Mouse (Mus musculus) embryonic facial prominence, embryonic 13.5 days (tissue): ENCODE data around the gene Sez6l. TPM values are rescaled to one million over a fixed set of nuclear protein-coding genes. Genes with fewer than 3 reads are reported as not detected.
A peak's percentile ranks its signal among the peaks of the same experiment; 100 is the strongest.

Source experiments
- ATAC-seq: fragments of 200-750 bp; cut with Nextera tagmentation; 2 replicates; pipeline ENCODE4 v1.8.0; 2017; ENCODE audit warnings: low read depth; ENCODE audit not compliant: insufficient number of reproducible peaks, insufficient read depth, low FRiP score, low TSS enrichment
- H3K27ac ChIP-seq: fragments of 300-500 bp; sonication (generic); 2 replicates; pipeline ENCODE4 v1.5.1; 2015; ENCODE audit warnings: moderate library complexity, mild to moderate bottlenecking, inconsistent platforms
- H3K27me3 ChIP-seq: fragments of 300-500 bp; sonication (generic); 2 replicates; pipeline ENCODE4 v1.6.1; 2015; ENCODE audit warnings: mild to moderate bottlenecking, inconsistent platforms
- H3K36me3 ChIP-seq: fragments of 300-500 bp; sonication (generic); 2 replicates; pipeline ENCODE4 v1.6.1; 2015; ENCODE audit warnings: mild to moderate bottlenecking, inconsistent platforms
- H3K4me1 ChIP-seq: fragments of 300-500 bp; sonication (generic); 2 replicates; pipeline ENCODE4 v1.6.1; 2015; ENCODE audit warnings: inconsistent platforms
- H3K4me2 ChIP-seq: fragments of 300-500 bp; sonication (generic); 2 replicates; pipeline ENCODE4 v1.6.1; 2015; ENCODE audit warnings: moderate library complexity, mild to moderate bottlenecking, inconsistent platforms
- H3K4me3 ChIP-seq: fragments of 300-500 bp; sonication (generic); 2 replicates; pipeline ENCODE4 v1.5.1; 2015; ENCODE audit warnings: mild to moderate bottlenecking, inconsistent platforms
- H3K9ac ChIP-seq: fragments of 300-500 bp; sonication (generic); 2 replicates; pipeline ENCODE4 v1.6.1; 2015; ENCODE audit warnings: mild to moderate bottlenecking, inconsistent platforms
- H3K9me3 ChIP-seq: fragments of 300-500 bp; sonication (generic); 2 replicates; pipeline ENCODE4 v1.6.1; 2016; ENCODE audit warnings: inconsistent platforms
- WGBS: fragments of 180-500 bp; shearing (Covaris S2); methylation state at CpG from one replicate; pipeline ENCODE4 v1.1.7; 2015; ENCODE audit warnings: mixed read lengths; 5-methylcytosine and 5-hydroxymethylcytosine counted together
- polyA plus RNA-seq: library from polyadenylated mRNA; unstranded; fragments of >200 nt; fragmentation: Nextera tagmentation; extraction: Ambion mirVana; gene quantifications from 2 replicates; pipeline ENCODE4 v1.2.1, GENCODE M21; 2015

Sez6l gene
- polyA plus RNA-seq, 1 experiment from 2014 or later: 2.0 TPM

GRCm38 (mm10) chr5:112394779-112395443 is 182.1 kb downstream of the Sez6l start, which contains the start of gene Asphd2:
Asphd2 (minus strand) TSS chr5:112394866.
- WGBS: under 1% methylated on average over 63 of the region's 67 CpGs
- H3K27me3 ChIP-seq: peaks cover 59% of the 10 kb centered on the region
- H3K36me3 ChIP-seq: peaks cover 14% of the 10 kb centered on the region
- ATAC-seq: peak; percentile 73
- H3K4me2 ChIP-seq: peak within 1 kb of the TSS; percentile 75
- peak within 1 kb of the TSS; percentile 65 for H3K27ac ChIP-seq
- peaks cover 31% of the 10 kb centered on the region for H3K4me1 ChIP-seq
- peak within 1 kb of the TSS; percentile 77 for H3K9ac ChIP-seq
- H3K9me3 ChIP-seq: no peaks in the 10 kb centered on the region
- H3K4me3 ChIP-seq: peak within 1 kb of the TSS; percentile 69

GRCm38 (mm10) chr5:112394415-112394763 is 182.6 kb downstream of the Sez6l start:
- Histone ChIP-seq H3K4me2 (peak overlapping the region; percentile 75), H3K9me3 (no peaks in the 10 kb centered on the region), H3K9ac (peak overlapping the region; percentile 77), H3K4me1 (peaks cover 31% of the 10 kb centered on the region), H3K27ac (no peak overlapping the region), H3K36me3 (peaks cover 14% of the 10 kb centered on the region), H3K27me3 (peaks cover 59% of the 10 kb centered on the region), H3K4me3 (peak overlapping the region; percentile 69)
- ATAC-seq: peak; percentile 63
- under 1% methylated on average over 14 of the region's 28 CpGs for WGBS

DNA sequence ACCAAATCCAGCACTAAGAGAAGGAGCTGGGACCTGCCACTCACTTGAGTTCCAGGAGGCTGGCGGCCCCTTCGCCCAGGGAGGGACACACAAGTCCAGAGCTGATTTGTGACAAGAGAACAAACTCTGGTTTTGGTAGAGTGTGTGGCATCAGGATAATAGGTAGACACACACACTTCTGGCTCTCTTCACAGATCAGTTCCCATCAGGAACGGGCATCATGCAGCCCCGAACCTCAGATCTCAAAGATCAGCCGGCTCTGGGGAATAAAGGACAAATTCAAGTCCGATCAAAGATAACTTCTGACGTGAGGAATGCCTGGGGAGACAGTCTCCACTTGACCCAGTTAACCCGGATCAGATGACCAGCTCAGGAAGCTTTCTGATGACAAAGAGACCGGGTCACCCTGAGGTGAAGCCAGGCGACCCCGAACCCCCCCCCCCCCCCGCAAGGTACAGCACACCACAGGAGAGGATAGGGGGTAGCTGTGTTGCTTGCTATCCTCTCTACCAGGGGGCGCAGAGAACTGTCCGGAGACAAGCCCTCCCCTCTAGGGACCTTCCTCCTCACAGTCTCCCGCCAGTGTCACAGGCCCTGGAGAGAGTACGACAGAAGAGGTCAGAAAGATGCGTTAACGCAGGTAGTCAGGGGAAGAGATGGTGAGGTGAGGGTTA is 183.1 kb downstream of the Sez6l start:
- WGBS: 6% methylated on average over 18 of the region's 18 CpGs
- Histone ChIP-seq H3K4me2 (peak overlapping the region; percentile 75), H3K4me3 (peak overlapping the region; percentile 69), H3K27ac (no peak overlapping the region), H3K9me3 (no peaks in the 10 kb centered on the region), H3K27me3 (peaks cover 62% of the 10 kb centered on the region), H3K36me3 (peaks cover 15% of the 10 kb centered on the region), H3K4me1 (peaks cover 31% of the 10 kb centered on the region), H3K9ac (peak overlapping the region; percentile 77)
- no peak for ATAC-seq

DNA sequence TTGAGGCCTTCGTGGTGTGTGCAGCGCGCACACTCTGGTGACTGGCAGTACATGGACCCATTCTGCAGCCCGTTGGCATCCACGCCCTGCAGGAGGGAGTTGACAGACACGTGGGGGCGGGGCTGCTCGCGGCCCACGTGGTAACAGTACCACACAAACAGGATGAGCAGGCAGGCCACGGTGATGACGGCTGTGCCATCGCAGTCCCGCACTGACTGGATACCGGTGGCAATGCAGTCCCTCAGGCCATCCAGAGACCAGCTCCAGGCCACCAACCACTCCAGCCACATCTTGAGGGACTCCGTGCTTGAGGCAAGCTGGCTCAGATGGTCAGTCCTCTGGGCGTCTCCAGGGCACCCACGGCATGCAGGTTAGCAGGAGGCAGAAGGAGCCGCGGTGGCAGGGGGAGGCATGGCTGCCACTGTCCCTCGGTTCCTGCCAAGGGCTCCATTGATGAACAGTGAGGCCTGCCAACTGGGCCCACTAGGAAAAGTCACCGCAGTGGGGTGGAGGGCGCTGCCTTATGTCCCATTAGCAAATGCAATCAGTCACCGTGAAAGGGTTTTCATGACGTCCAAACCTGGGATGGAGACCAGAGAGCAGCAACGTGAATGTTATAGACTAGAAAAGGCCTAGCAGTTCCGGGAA is 185.2 kb downstream of the Sez6l start:
- WGBS: 65% methylated on average over 27 of the region's 27 CpGs
- no peaks in the 10 kb centered on the region for H3K9me3 ChIP-seq
- H3K36me3 ChIP-seq: peaks cover 22% of the 10 kb centered on the region
- ATAC-seq: no peak
- H3K4me1 ChIP-seq: peaks cover 31% of the 10 kb centered on the region
- peaks cover 47% of the 10 kb centered on the region for H3K27me3 ChIP-seq
- no peak overlapping the region for H3K4me2 ChIP-seq
- H3K9ac ChIP-seq: no peak overlapping the region
- no peak overlapping the region for H3K4me3 ChIP-seq
- no peak overlapping the region for H3K27ac ChIP-seq

DNA sequence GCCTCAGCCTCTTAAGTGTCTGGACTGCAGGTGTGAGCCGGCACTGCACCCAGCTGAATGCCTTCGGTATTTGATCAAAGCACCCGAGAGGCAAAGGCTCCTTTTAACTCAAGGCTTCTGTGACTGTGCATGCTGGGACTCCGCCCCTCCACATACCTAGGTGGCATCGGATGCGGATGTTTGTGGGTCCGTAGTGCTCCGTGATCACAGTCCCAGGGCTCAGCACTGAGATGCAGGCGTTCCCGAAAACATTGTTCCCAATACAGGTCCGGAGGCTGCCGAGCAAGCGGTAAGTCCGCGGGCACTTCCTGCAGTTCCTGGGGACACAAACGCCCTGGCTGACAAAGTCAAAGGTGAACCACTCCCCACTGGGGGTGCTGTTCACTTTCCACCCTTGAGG is 186.0 kb downstream of the Sez6l start:
- no peak overlapping the region for H3K27ac ChIP-seq
- no peak for ATAC-seq

DNA sequence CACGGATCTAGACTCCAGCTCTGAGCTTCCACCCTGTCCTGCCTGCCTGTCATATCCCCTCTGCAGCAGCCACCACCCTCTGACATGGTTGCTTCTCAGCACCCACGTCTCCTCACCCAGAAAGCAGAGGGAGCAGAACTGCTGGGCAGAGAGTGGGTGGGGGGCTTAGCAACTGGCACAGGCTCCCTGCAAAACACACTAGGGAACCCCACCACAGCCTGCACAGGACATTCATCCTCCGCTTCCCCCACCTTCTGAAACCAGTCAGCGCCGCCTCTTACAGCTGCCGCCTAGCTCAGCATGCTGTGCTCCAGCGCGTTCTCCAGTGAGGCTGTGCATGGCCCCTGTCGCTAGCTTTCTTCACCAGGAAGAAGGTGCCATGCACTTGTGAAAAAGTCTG is 187.6 kb downstream of the Sez6l start:
- no peak for ATAC-seq
- 83% methylated on average over 9 of the region's 9 CpGs for WGBS
- Histone ChIP-seq H3K36me3 (peaks cover 41% of the 10 kb centered on the region), H3K4me3 (no peak overlapping the region), H3K27me3 (peaks cover 43% of the 10 kb centered on the region), H3K27ac (no peak overlapping the region), H3K4me2 (no peak overlapping the region), H3K9me3 (no peaks in the 10 kb centered on the region), H3K4me1 (peaks cover 12% of the 10 kb centered on the region), H3K9ac (0 out of 2 replicates have a peak overlapping the region, but pooled peaks have one; percentile 7)

More for the DNA sequence above, 186.0 kb downstream of the Sez6l start:
- Histone ChIP-seq H3K9ac (no peak overlapping the region), H3K27me3 (peaks cover 46% of the 10 kb centered on the region), H3K4me1 (peaks cover 23% of the 10 kb centered on the region), H3K4me2 (no peak overlapping the region), H3K9me3 (no peaks in the 10 kb centered on the region), H3K36me3 (peaks cover 29% of the 10 kb centered on the region), H3K4me3 (no peak overlapping the region)
- WGBS: 56% methylated on average over 16 of the region's 16 CpGs

DNA sequence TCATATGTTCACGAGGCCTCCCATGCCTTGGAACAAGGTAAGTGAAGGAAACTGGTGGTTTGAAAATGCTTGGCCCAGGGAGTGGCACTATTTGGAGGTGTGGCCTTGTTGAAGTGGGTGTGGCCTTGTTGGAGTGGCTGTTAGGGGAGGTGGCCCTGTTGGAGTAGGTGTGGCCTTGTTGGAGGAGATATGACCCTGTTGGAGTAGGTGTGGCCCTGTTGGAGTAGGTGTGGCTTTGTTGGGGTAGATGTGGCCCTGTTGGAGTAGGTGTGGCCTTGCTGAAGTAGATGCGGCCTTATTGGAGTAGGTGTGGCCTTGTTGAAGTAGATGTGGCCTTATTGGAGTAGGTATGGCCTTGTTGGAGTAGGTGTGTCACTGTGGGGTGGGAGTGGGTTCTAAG is 191.0 kb downstream of the Sez6l start:
- Histone ChIP-seq H3K9ac (no peak overlapping the region), H3K27ac (no peak overlapping the region), H3K4me1 (peaks cover 14% of the 10 kb centered on the region; the same call in 1 of the 2 replicates), H3K36me3 (peaks cover 31% of the 10 kb centered on the region), H3K27me3 (peaks cover 11% of the 10 kb centered on the region), H3K4me3 (no peak overlapping the region), H3K9me3 (no peaks in the 10 kb centered on the region), H3K4me2 (no peak overlapping the region)
- ATAC-seq: no peak
- 85% methylated on average over 2 of the region's 2 CpGs for WGBS

- Histone ChIP-seq H3K9me3 (no peaks in the 10 kb centered on the region), H3K36me3 (peaks cover 33% of the 10 kb centered on the region), H3K4me2 (no peak overlapping the region), H3K4me3 (no peak overlapping the region), H3K4me1 (peaks cover 14% of the 10 kb centered on the region; the same call in 1 of the 2 replicates), H3K27me3 (peaks cover 6% of the 10 kb centered on the region; the same call in 1 of the 2 replicates), H3K9ac (no peak overlapping the region), H3K27ac (no peak overlapping the region)
- ATAC-seq: no peak
- 88% methylated on average over 13 of the region's 13 CpGs for WGBS
Measured at GRCm38 (mm10) chr5:112384805-112385472, 192.0 kb downstream of the Sez6l start.

DNA sequence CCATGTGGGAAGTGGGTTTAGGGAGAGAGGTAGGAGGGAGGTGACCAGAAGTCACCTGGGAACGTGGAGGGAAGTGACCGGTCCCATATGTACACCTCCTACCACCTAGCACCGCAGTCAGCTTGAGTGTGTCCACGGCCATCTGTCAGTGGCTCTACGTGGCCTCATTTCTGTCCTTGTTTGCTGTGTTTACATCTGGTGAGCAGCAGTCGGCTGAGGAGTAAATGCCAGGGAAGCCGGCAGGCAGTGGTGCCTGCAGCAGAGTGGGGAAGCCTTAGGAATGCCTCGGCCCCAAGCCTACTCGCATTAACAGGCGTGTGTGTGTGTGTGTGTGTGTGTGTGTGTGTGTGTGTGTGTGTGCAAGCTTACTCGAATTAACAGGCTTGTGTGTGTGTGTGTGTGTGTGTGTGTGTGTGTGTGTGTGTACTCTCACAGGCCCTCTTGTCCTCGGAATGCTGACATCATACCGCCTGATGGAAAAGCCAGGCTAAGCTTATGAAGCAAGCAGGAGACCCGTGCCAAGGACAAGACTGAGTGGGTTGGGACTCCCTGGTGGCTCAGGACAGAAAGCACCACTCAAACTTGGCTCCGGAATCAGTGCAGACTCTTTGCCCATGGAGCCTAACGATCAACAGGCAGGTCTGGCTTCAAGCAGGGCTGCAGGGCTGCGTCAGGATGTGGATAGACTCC is 194.2 kb downstream of the Sez6l start:
- 0 out of 2 replicates have a peak, but pooled peaks have one; percentile 21 for ATAC-seq

GRCm38 (mm10) chr5:112382042-112382441 is 194.9 kb downstream of the Sez6l start:
- Histone ChIP-seq H3K4me2 (no peak overlapping the region), H3K27me3 (no peaks in the 10 kb centered on the region), H3K27ac (peak overlapping the region; percentile 72), H3K9me3 (no peaks in the 10 kb centered on the region), H3K4me1 (peaks cover 14% of the 10 kb centered on the region; the same call in 1 of the 2 replicates), H3K4me3 (no peak overlapping the region), H3K9ac (no peak overlapping the region), H3K36me3 (peaks cover 52% of the 10 kb centered on the region)
- 59% methylated on average over 8 of the region's 9 CpGs for WGBS
- ATAC-seq: no peak

More for the DNA sequence above, 194.2 kb downstream of the Sez6l start:
- 49% methylated on average over 17 of the region's 17 CpGs for WGBS
- H3K4me1 ChIP-seq: peaks cover 14% of the 10 kb centered on the region; the same call in 1 of the 2 replicates
- H3K36me3 ChIP-seq: peaks cover 46% of the 10 kb centered on the region
- peak overlapping the region; percentile 72 for H3K27ac ChIP-seq
- no peak overlapping the region for H3K4me2 ChIP-seq
- H3K27me3 ChIP-seq: no peaks in the 10 kb centered on the region
- no peak overlapping the region for H3K9ac ChIP-seq
- no peak overlapping the region for H3K4me3 ChIP-seq
- no peaks in the 10 kb centered on the region for H3K9me3 ChIP-seq

DNA sequence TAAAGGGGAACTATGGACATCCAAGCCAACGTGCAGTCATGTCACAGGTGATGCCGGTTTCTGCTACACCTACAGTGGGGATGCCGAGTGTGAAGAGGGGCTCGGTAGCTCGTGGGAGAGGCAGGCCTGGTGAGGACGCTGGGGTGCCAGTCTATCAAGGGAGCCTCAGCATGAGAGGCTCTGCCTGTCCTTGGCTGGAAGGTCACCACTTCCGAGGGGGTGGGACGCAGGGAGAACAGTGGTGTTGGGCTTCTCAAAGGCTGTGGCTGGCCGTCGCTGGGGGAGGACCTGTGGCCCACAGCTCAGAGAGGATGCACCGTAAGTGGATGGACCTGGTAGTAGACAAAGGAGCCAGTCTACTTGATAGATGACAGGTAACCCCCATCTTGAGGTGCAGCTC is 195.8 kb downstream of the Sez6l start:
- 85% methylated on average over 11 of the region's 11 CpGs for WGBS
- Histone ChIP-seq H3K9me3 (no peaks in the 10 kb centered on the region), H3K27me3 (no peaks in the 10 kb centered on the region), H3K9ac (no peak overlapping the region), H3K36me3 (peaks cover 53% of the 10 kb centered on the region), H3K27ac (no peak overlapping the region), H3K4me1 (peaks cover 14% of the 10 kb centered on the region; the same call in 1 of the 2 replicates), H3K4me2 (no peak overlapping the region), H3K4me3 (no peak overlapping the region)
- ATAC-seq: no peak
